Mouse (Mus musculus) bone marrow, adult 2 months (tissue): ENCODE data around the gene Prx. TPM values are rescaled to one million over a fixed set of nuclear protein-coding genes. Genes with fewer than 3 reads are reported as not detected.

Source experiments
- H3K27ac ChIP-seq: fragments of 200-500 bp; 2 replicates; pipeline ENCODE4 v1.5.1; 2012; ENCODE audit warnings: low read depth, mild to moderate bottlenecking, control low read depth, inconsistent platforms, low read length; ENCODE audit not compliant: control insufficient read depth, poor library complexity, insufficient read depth
- H3K4me1 ChIP-seq: fragments of 200-500 bp; 2 replicates; pipeline ENCODE4 v1.6.1; 2011; ENCODE audit warnings: low read length; ENCODE audit not compliant: control insufficient read depth, insufficient read depth
- H3K4me3 ChIP-seq: fragments of 200-500 bp; replicated peaks from 2 replicates; pipeline ENCODE3; 2011; ENCODE audit warnings: mild to moderate bottlenecking, low read depth, low read length, control low read depth; ENCODE audit not compliant: control insufficient read depth
- CTCF ChIP-seq: fragments of 200-500 bp; IDR thresholded peaks from 2 replicates; pipeline ENCODE4 v1.5.1; 2011; ENCODE audit warnings: low read length, control low read depth; ENCODE audit not compliant: control insufficient read depth, insufficient read depth
- POLR2A ChIP-seq: fragments of 200-500 bp; IDR thresholded peaks from 2 replicates; pipeline ENCODE4 v1.6.1; 2011; ENCODE audit warnings: low read depth, mild to moderate bottlenecking, control low read depth, low read length, borderline replicate concordance; ENCODE audit not compliant: control insufficient read depth
- WGBS: fragments of 180-500 bp; shearing (Covaris S2); methylation state at CpG from one replicate; pipeline ENCODE4 v1.1.7; 2018; 5-methylcytosine and 5-hydroxymethylcytosine counted together
- polyA plus RNA-seq: library from polyadenylated mRNA; stranded (reverse); fragments of >200 nt; gene quantifications from 2 replicates; pipeline ENCODE4 v1.2.4, GENCODE M21; 2011; ENCODE audit warnings: low replicate concordance; ENCODE audit not compliant: missing spikeins, insufficient read depth, insufficient read length

Gene Prx
- polyA plus RNA-seq, 1 experiment, result 3.4 TPM

DNA sequence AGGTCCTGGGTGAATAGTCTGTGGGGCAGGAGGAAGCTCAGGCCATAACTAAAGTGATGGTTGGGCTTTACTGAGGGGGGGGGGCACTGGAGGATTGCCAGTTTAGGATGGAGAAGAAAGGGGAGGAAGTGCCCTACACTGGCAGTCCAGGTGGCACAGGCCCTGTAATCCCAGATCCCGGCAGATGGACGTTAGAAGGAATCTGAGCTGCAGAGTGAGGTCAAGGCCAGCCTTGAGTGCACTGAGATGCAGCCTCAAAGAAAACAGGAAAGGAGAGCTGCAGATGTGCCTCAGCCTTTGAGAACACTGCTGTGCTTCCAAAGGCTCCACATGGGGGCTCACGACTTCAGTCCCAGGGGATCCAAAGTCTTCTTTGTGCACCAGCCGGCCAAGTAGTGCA is 31.5 kb upstream of the Prx start:
- WGBS, result 67% methylated on average over 4 of the region's 4 CpGs
- Histone ChIP-seq H3K4me1 (no peaks in the 10 kb centered on the region), H3K27ac (no peak overlapping the region), H3K4me3 (no peak overlapping the region)
- TF ChIP-seq CTCF (no peak), POLR2A (no peak)

- 91% methylated on average over 11 of the region's 11 CpGs for WGBS
These were observed 27.6 kb upstream of the Prx start for GRCm38 (mm10) chr7:27471390-27472120.

DNA sequence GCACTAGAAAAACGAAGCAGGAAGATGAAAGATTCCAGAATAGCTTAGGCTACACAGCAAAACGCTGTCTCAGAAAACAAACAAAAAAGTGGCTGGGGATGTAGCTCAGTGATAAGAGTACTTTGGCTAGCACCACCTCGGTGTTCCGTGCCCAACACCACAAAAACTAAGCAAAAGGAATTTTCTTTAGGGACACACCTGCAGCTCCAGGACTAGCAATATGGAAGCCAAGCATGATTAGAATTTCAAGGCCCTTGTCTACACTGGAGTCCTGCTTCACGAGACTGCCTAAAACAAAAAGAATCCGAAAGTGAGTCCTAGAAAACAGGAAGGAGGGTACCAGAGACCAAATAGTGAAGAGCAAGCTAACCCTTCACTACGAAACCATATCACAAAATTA is 26.5 kb upstream of the Prx start:
- Histone ChIP-seq H3K4me1 (no peaks in the 10 kb centered on the region), H3K27ac (peak overlapping the region; percentile 66; the same call in 1 of the 2 replicates), H3K4me3 (peak overlapping the region; percentile 64)
- TF ChIP-seq POLR2A (no peak), CTCF (no peak)
- under 1% methylated on average over 7 of the region's 7 CpGs for WGBS

More at GRCm38 (mm10) chr7:27471390-27472120, 27.6 kb upstream of the Prx start:
- Histone ChIP-seq H3K4me3 (no peak overlapping the region), H3K4me1 (no peaks in the 10 kb centered on the region), H3K27ac (no peak overlapping the region)
- no peak for TF ChIP-seq POLR2A
- TF ChIP-seq CTCF, result no peak

DNA sequence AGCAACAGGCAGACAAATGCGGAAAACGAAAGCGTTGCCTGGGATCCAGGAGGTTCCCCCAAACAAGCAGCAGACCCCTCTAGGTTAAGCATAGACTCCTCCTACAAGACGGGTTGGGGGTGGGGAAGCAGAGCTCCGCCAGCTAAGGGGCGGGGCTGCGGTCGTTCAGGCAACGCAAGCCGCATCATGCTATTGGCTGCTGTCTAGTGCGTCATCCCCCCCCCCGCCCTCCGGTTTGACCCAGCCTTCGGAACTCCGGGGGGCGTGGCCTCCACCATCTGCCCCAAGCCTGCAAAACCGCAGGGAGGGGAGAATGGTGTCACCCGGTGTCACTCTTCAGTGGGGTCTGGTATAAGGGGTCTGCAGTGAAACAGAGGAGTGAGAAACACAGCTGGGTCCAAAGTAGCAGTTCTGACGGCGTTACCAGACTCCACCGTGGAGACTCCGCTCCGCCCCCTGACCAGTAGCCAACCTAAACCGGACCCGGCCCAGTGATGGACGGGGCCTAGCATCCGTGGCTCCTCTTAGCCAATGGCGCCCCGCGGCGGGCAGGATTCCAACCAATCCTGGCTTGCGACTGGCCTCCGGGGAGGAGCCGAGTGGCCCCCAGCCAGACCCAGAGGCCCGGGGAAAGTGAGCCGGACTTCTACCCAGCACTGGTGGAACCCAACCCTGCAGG is 25.8 kb upstream of the Prx start, which contains the start of gene Sertad3:
Sertad3 (plus strand) TSS at position 613 of the 679 bp plus-strand sequence.
- no peaks in the 10 kb centered on the region for H3K4me1 ChIP-seq
- under 1% methylated on average over 36 of the region's 36 CpGs for WGBS
- TF ChIP-seq POLR2A, result peak; percentile 69; the same call in 1 of the 2 replicates
- TF ChIP-seq CTCF, result no peak
- peak within 1 kb of the TSS; percentile 95 for H3K27ac ChIP-seq
- peak within 1 kb of the TSS; percentile 69 for H3K4me3 ChIP-seq

DNA sequence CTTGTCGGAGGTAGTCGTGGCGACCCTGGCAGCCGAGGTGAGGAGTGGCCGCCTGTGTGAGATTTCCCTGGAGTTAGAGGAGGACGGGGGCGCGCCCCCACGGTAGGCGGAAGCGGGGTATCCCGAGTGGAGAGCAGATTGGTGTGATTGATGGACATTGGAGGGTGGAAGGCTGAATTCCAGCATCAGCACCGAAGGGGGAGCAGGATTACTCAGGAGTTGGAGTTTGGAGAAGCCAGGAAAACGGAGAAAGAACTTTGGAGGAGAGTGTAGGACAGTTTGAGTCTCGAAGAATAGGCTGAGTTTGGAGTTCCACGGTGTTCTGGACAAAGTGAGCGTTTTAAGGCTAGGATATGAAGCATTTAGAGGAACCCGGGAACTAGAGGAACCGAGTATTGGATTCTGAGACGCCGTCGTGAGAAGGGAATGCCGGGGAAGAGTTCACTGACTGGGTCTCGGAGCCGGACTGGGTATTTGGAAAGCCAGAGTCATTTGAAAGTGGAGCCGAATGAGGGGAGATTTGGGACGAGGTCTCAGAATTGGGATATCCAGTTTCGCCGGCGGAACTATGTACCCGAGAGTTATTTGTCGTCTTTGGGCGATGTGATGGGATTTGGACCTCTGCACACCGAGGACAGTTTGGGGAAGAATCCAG is 25.2 kb upstream of the Prx start:
- TF ChIP-seq POLR2A (no peak), CTCF (no peak)
- WGBS, result under 1% methylated on average over 34 of the region's 34 CpGs
- Histone ChIP-seq H3K4me3 (peak overlapping the region; percentile 69), H3K27ac (peak overlapping the region; percentile 95), H3K4me1 (no peaks in the 10 kb centered on the region)

DNA sequence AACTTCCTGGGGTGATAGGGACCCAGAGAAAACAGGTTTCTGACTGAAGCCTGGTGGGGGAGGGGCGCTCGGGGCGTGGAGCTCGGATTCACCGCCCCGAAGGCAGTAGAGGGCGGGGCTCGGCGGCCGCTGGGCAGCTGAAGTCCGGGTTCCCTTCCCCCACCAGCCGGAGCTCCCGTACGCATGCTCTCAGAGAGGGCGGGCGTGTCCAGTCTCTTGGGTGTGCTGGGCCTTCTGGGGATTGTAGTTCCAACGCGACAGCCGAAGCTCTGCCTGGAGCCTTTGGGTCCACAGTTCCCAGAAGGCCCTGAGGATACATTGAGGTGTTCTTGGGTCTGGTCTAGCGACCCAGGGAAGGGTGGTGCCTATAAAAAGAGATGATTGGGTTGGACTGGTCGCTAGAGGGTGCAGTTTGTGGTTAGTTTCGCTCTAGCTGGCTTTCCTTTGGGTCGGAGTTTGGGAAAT is 24.6 kb upstream of the Prx start:
- TF ChIP-seq POLR2A, result no peak; the same call in 1 of the 2 replicates
- TF ChIP-seq CTCF, result peak; percentile 38; the same call in 1 of the 2 replicates
- Histone ChIP-seq H3K4me3 (peak overlapping the region; percentile 69), H3K4me1 (no peaks in the 10 kb centered on the region), H3K27ac (peak overlapping the region; percentile 95)
- under 1% methylated on average over 23 of the region's 23 CpGs for WGBS

DNA sequence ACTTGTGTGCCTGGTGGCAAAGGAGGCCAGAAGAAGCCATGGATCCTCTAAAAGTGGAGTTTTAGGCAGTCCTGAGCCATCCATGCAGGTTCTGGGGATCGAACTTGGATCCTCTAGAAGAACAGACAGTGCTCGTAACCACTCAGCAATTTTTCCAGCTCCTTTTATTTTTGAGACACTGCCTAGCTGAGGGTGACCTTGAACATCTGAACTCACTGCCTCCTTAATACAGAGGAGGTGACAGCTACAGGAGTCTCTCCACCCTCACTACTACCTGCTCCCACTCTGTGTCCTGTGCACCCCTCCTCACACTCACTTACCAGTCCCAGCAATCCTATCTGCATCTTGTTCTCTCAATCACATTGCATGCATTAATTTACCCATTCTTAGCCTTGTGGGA is 23.5 kb upstream of the Prx start:
- no peaks in the 10 kb centered on the region for H3K4me1 ChIP-seq
- no peak for TF ChIP-seq CTCF
- no peak for TF ChIP-seq POLR2A
- no peak overlapping the region for H3K27ac ChIP-seq
- no peak overlapping the region for H3K4me3 ChIP-seq
- WGBS, result 96% methylated on average over 2 of the region's 2 CpGs

DNA sequence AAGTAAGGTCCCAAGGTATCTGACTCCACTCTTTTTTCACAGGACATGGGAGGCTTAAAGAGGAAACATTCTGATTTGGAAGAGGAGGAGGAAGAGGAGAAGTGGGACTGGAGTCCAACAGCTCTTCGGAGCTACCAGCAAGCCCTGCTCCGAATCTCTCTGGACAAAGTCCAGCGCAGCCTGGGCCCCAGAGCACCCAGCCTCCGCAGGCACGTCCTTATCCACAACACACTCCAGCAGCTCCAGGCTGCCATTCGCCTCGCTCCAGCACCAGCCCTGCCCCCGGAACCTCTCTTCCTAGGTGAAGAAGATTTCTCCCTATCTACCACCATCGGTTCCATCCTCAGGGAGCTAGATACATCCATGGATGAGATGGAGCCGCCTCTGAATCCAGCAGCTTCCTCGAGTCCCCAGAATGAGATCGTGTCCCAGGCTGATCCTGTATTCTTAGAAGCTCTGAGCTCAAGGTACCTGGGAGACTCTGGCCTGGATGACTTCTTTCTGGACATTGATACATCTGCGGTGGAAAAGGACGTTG is 23.0 kb upstream of the Prx start:
- H3K4me1 ChIP-seq, result no peaks in the 10 kb centered on the region
- TF ChIP-seq POLR2A (no peak), CTCF (no peak)
- no peak overlapping the region for H3K4me3 ChIP-seq
- H3K27ac ChIP-seq, result no peak overlapping the region
- 95% methylated on average over 14 of the region's 14 CpGs for WGBS
